Mouse (Mus musculus): ENCODE measurements around the gene Pnpla7.

Pnpla7 gene

GRCm38 (mm10) chr2:25064285-25064684, 88.5 kb downstream of the Pnpla7 start:
- in situ Hi-C loops (cut with MboI; ENCODE audit: unreplicated experiment in 2 of 2), result no loop called here

GRCm38 (mm10) chr2:25065537-25065936, 89.7 kb downstream of the Pnpla7 start:
- in situ Hi-C loops (cut with MboI; ENCODE audit: unreplicated experiment in 2 of 2), result no loop called here

- in situ Hi-C loops (cut with MboI; ENCODE audit: unreplicated experiment in 2 of 2), result no loop called here
Measured at GRCm38 (mm10) chr2:25066552-25066951, 90.7 kb downstream of the Pnpla7 start.

- in situ Hi-C loops (cut with MboI; ENCODE audit: unreplicated experiment in 2 of 2), result no loop called here
Measured at GRCm38 (mm10) chr2:25069537-25069936, 93.7 kb downstream of the Pnpla7 start.

GRCm38 (mm10) chr2:25072398-25072797, 96.6 kb downstream of the Pnpla7 start:
- in situ Hi-C loops (cut with MboI; ENCODE audit: unreplicated experiment in 2 of 2), result no loop called here

- in situ Hi-C loops (cut with MboI; ENCODE audit: unreplicated experiment in 2 of 2), result no loop called here
Measured at GRCm38 (mm10) chr2:25075506-25075905, 99.7 kb downstream of the Pnpla7 start.

- in situ Hi-C loops (cut with MboI; ENCODE audit: unreplicated experiment in 2 of 2), result no loop called here
Measured at GRCm38 (mm10) chr2:25078967-25079366, 103.1 kb downstream of the Pnpla7 start.

GRCm38 (mm10) chr2:25080076-25080475, 104.2 kb downstream of the Pnpla7 start, which contains the start of gene Entpd8:
Gene Entpd8, plus strand, starts transcription at chr2:25080304.
- in situ Hi-C loops (cut with MboI; ENCODE audit: unreplicated experiment in 2 of 2), result no loop called here

- in situ Hi-C loops (cut with MboI; ENCODE audit: unreplicated experiment in 2 of 2), result no loop called here
Measured at GRCm38 (mm10) chr2:25083697-25084096, 107.9 kb downstream of the Pnpla7 start.

- in situ Hi-C loops (cut with MboI; ENCODE audit: unreplicated experiment in 2 of 2), result no loop called here
Measured at GRCm38 (mm10) chr2:25085571-25085970, 109.7 kb downstream of the Pnpla7 start.

- in situ Hi-C loops (cut with MboI; ENCODE audit: unreplicated experiment in 2 of 2), result no loop called here
Measured at GRCm38 (mm10) chr2:25087842-25088241, 112.0 kb downstream of the Pnpla7 start.

- in situ Hi-C loops (cut with MboI; ENCODE audit: unreplicated experiment in 2 of 2), result no loop called here
Measured at GRCm38 (mm10) chr2:25088636-25089035, 112.8 kb downstream of the Pnpla7 start.

- in situ Hi-C loops (cut with MboI; ENCODE audit: unreplicated experiment in 2 of 2), result loop anchor here in 1 of 2 experiments (10.0 kb wide), 1 partner anchor 160 kb away; the partner anchor contains the start of gene Tmem203
Measured at GRCm38 (mm10) chr2:25094785-25095108, 118.9 kb downstream of the Pnpla7 start.

GRCm38 (mm10) chr2:25095109-25095850, 119.4 kb downstream of the Pnpla7 start, which contains the start of gene Noxa1:
Gene Noxa1, minus strand, starts transcription at chr2:25095149.
- in situ Hi-C loops (cut with MboI; ENCODE audit: unreplicated experiment in 2 of 2), result loop anchor here in 1 of 2 experiments (10.0 kb wide), 1 partner anchor 160 kb away; the partner anchor contains the start of gene Tmem203

GRCm38 (mm10) chr2:25098005-25098615, 122.3 kb downstream of the Pnpla7 start:
- in situ Hi-C loops (cut with MboI; ENCODE audit: unreplicated experiment in 2 of 2), result loop anchor here in 1 of 2 experiments (10.0 kb wide), 1 partner anchor 157 kb away; the partner anchor contains the start of gene Tmem203

GRCm38 (mm10) chr2:25098956-25099355, 123.1 kb downstream of the Pnpla7 start:
- in situ Hi-C loops (cut with MboI; ENCODE audit: unreplicated experiment in 2 of 2), result loop anchor here in 1 of 2 experiments (10.0 kb wide), 1 partner anchor 156 kb away; the partner anchor contains the start of gene Tmem203

GRCm38 (mm10) chr2:25099703-25100102, 123.9 kb downstream of the Pnpla7 start:
- in situ Hi-C loops (cut with MboI; ENCODE audit: unreplicated experiment in 2 of 2), result loop anchor here in 1 of 2 experiments (5.0 to 10.0 kb wide), 2 partner anchors 58 to 155 kb away; partner anchors contain the start of gene Tmem203
